In genomic region chr12:53252572-53253422, GRCm38 (mm10) we compare ENCODE assay signal across 9 mouse cellular contexts. TPM values are rescaled to one million over a fixed set of nuclear protein-coding genes. Genes with fewer than 3 reads are reported as not detected.
DNase-seq lines count a peak whose midpoint lies in the region; ATAC-seq and TF ChIP-seq lines count a peak whose summit lies in the region.
"Had no signal": no experiment of that assay in that cellular context is flagged by ENCODE, and none has a peak within 500 bp of the region (broad histone marks: within the 10 kb centered on the region; RNA-seq: fewer than 3 reads in every experiment).

No protein-coding gene starts in this region.

- H3K27ac ChIP-seq in lung, embryonic 15.5 days: peak overlapping the region; percentile 16
- peak overlapping the region; percentile 99 for H3K27ac ChIP-seq in forebrain, embryonic 13.5 days
- H3K27ac ChIP-seq in hindbrain, postnatal 0 days: peak overlapping the region; percentile 94
- no peak overlapping the region; the same call in none of the 2 replicates for H3K27ac ChIP-seq in liver, embryonic 13.5 days
- no peak overlapping the region for H3K27ac ChIP-seq in thymus, adult 2 months (ENCODE audit: control insufficient read depth, insufficient read depth, low read length)

- peaks cover 24% of the 10 kb centered on the region for H3K4me1 ChIP-seq in lung, embryonic 15.5 days
- H3K4me1 ChIP-seq in forebrain, embryonic 13.5 days: peaks cover 47% of the 10 kb centered on the region
- no peaks in the 10 kb centered on the region; the same call in 1 of the 2 replicates for H3K4me1 ChIP-seq in hindbrain, postnatal 0 days (ENCODE audit: insufficient read depth, low read length)
- H3K4me1 ChIP-seq in liver, embryonic 13.5 days (replicated peaks): no peaks in the 10 kb centered on the region
- H3K4me1 ChIP-seq in thymus, adult 2 months (replicated peaks; ENCODE audit: control insufficient read depth, insufficient read depth, low read length): no peaks in the 10 kb centered on the region; the same call in 1 of the 2 replicates

- TF ChIP-seq POLR2A in thymus, adult 2 months (IDR thresholded peaks at IDR 0.05; ENCODE audit: control insufficient read depth, extremely low read depth, insufficient read depth, low read length, poor library complexity): no peak

- ATAC-seq in lung, embryonic 15.5 days (ENCODE audit: borderline replicate concordance, extremely low read depth, low FRiP score, low TSS enrichment): peak; percentile 62
- peak; percentile 39 for ATAC-seq in forebrain, embryonic 13.5 days
- ATAC-seq in hindbrain, postnatal 0 days: peak; percentile 59
- peak; percentile 23; the same call in 1 of the 2 replicates for ATAC-seq in liver, embryonic 13.5 days (ENCODE audit: low read depth)

- peak overlapping the region; percentile 98 for H3K4me2 ChIP-seq in lung, embryonic 15.5 days
- peak overlapping the region; percentile 71 for H3K4me2 ChIP-seq in forebrain, embryonic 13.5 days
- peak overlapping the region; percentile 68 for H3K4me2 ChIP-seq in hindbrain, postnatal 0 days (ENCODE audit: low read depth, low read length)
- H3K4me2 ChIP-seq in liver, embryonic 13.5 days: peak overlapping the region; percentile 72

- peak overlapping the region; percentile 62 for H3K9ac ChIP-seq in lung, embryonic 15.5 days
- peak overlapping the region; percentile 98 for H3K9ac ChIP-seq in forebrain, embryonic 13.5 days
- peak overlapping the region; percentile 92 for H3K9ac ChIP-seq in hindbrain, postnatal 0 days (replicated peaks; ENCODE audit: low read length)
- H3K9ac ChIP-seq in liver, embryonic 13.5 days: peak overlapping the region; percentile 50

- no peaks in the 10 kb centered on the region for H3K9me3 ChIP-seq in lung, embryonic 15.5 days
- H3K9me3 ChIP-seq in forebrain, embryonic 13.5 days (replicated peaks): no peaks in the 10 kb centered on the region
- no peaks in the 10 kb centered on the region for H3K9me3 ChIP-seq in hindbrain, postnatal 0 days (ENCODE audit: low read length)
- no peaks in the 10 kb centered on the region for H3K9me3 ChIP-seq in liver, embryonic 13.5 days (replicated peaks)

- peak overlapping the region; percentile 74 for H3K4me3 ChIP-seq in lung, embryonic 15.5 days
- peak overlapping the region; percentile 84 for H3K4me3 ChIP-seq in forebrain, embryonic 13.5 days
- peak overlapping the region; percentile 82 for H3K4me3 ChIP-seq in hindbrain, postnatal 0 days (ENCODE audit: low read length)
- peak overlapping the region; percentile 62 for H3K4me3 ChIP-seq in liver, embryonic 13.5 days (replicated peaks)
- H3K4me3 ChIP-seq in thymus, adult 2 months (ENCODE audit: control insufficient read depth, insufficient read depth, low read length): no peak overlapping the region

- no peak for DNase-seq in lung, postnatal 36 days
- peak; percentile 34 for DNase-seq in brain, adult 2 months (ENCODE audit: low read depth, low spot score)
- peak; percentile 74 for DNase-seq in hindbrain, postnatal 0 days (ENCODE audit: low spot score)
- DNase-seq in liver, embryonic 13.5 days: no peak
- peak; percentile 37 for DNase-seq in ovary, postnatal 36 days (ENCODE audit: low spot score)
- DNase-seq in thymus, adult 2 months: no peak

- H3K36me3 ChIP-seq in lung, embryonic 15.5 days: no peaks in the 10 kb centered on the region
- H3K36me3 ChIP-seq in forebrain, embryonic 13.5 days (ENCODE audit: poor library complexity, severe bottlenecking): no peaks in the 10 kb centered on the region
- no peaks in the 10 kb centered on the region for H3K36me3 ChIP-seq in hindbrain, postnatal 0 days (ENCODE audit: insufficient read depth, low read length)
- H3K36me3 ChIP-seq in liver, embryonic 13.5 days: no peaks in the 10 kb centered on the region
- no peaks in the 10 kb centered on the region for H3K36me3 ChIP-seq in thymus, adult 2 months (ENCODE audit: control insufficient read depth, insufficient read depth, low read length)

- peaks cover 65% of the 10 kb centered on the region for H3K27me3 ChIP-seq in lung, embryonic 15.5 days
- H3K27me3 ChIP-seq in forebrain, embryonic 13.5 days: no peaks in the 10 kb centered on the region
- H3K27me3 ChIP-seq in hindbrain, postnatal 0 days (ENCODE audit: insufficient read depth, low read length): no peaks in the 10 kb centered on the region
- peaks cover 81% of the 10 kb centered on the region for H3K27me3 ChIP-seq in liver, embryonic 13.5 days
- peaks cover 3% of the 10 kb centered on the region; the same call in 1 of the 2 replicates for H3K27me3 ChIP-seq in thymus, adult 2 months (ENCODE audit: control insufficient read depth, insufficient read depth, low read length)

- WGBS in lung, embryonic 15.5 days: under 1% methylated on average over 56 of the region's 115 CpGs
- under 1% methylated on average over 69 of the region's 115 CpGs for WGBS in forebrain, embryonic 13.5 days
- 1% methylated on average over 76 of the region's 115 CpGs for WGBS in hindbrain, postnatal 0 days
- WGBS in liver, embryonic 13.5 days (ENCODE audit: insufficient replicate concordance): under 1% methylated on average over 77 of the region's 115 CpGs
- 3% methylated on average over 108 of the region's 115 CpGs for WGBS in thymus, adult 2 months

- TF ChIP-seq CTCF in hindbrain, postnatal 0 days (IDR thresholded peaks at IDR 0.05; ENCODE audit: low read depth): no peak
- TF ChIP-seq CTCF in thymus, adult 2 months (IDR thresholded peaks at IDR 0.05; ENCODE audit: borderline replicate concordance, control insufficient read depth, extremely low read depth, insufficient read depth, low read length, poor library complexity): no peak

RNA-seq across cellular contexts. Expression of gene Npas3, which starts 4.3 kb away (rescaled TPM):
- 0.48 and 0.59 TPM in 2 replicates for polyA plus RNA-seq in lung, embryonic 15.5 days (2015; fragmentation: Nextera tagmentation; extraction: Ambion mirVana)
- polyA plus RNA-seq in forebrain, embryonic 13.5 days (2015; fragmentation: Nextera tagmentation; extraction: Ambion mirVana): 16.8 and 17.8 TPM in 2 replicates
- total RNA-seq in hindbrain, postnatal 0 days (2014; rRNA removed): 53.8 and 61.9 TPM in 2 replicates
- 28.0 and 30.3 TPM in 2 replicates for polyA plus RNA-seq in hindbrain, postnatal 0 days (2015; fragmentation: Nextera tagmentation; extraction: Ambion mirVana)
- 0.15 and 0.16 TPM in 2 replicates for polyA plus RNA-seq in liver, embryonic 13.5 days (2015; fragmentation: Nextera tagmentation; extraction: Ambion mirVana)
- polyA plus RNA-seq in thymus, adult 2 months (2012; rRNA removed): 0.04 TPM in 1 of 2 replicates, not detected in the other
- total RNA-seq: common myeloid progenitor, adult 5-6 weeks had no signal

Comparison
In these comparisons a context has a peak if more than half of its experiments do, and no peak if none do; other contexts are left out.
1. H3K27ac ChIP-seq: peak in lung, embryonic 15.5 days (single experiment), forebrain, embryonic 13.5 days (single experiment) and hindbrain, postnatal 0 days (single experiment); none in liver, embryonic 13.5 days (single experiment) and thymus, adult 2 months (single experiment).
2. DNase-seq: peak in brain, adult 2 months (single experiment), hindbrain, postnatal 0 days (single experiment) and ovary, postnatal 36 days (single experiment); none in lung, postnatal 36 days (single experiment), liver, embryonic 13.5 days (single experiment) and thymus, adult 2 months (single experiment).
3. RNA of gene Npas3, which starts 4.3 kb away (polyA plus RNA-seq): 28.0 to 30.3 TPM in hindbrain, postnatal 0 days and 16.8 to 17.8 TPM in forebrain, embryonic 13.5 days; 0.48 to 0.59 TPM in lung, embryonic 15.5 days, 0.15 to 0.16 TPM in liver, embryonic 13.5 days and 0.04 TPM in thymus, adult 2 months; every median in the first group is over 10 times any median in the second.
4. Peak in every context shown above with its lines, with median percentiles within 50 percentile points of each other: ATAC-seq, H3K4me2 ChIP-seq and H3K9ac ChIP-seq.